ENCODE assay signal across 9 mouse cellular contexts in the genomic region with DNA sequence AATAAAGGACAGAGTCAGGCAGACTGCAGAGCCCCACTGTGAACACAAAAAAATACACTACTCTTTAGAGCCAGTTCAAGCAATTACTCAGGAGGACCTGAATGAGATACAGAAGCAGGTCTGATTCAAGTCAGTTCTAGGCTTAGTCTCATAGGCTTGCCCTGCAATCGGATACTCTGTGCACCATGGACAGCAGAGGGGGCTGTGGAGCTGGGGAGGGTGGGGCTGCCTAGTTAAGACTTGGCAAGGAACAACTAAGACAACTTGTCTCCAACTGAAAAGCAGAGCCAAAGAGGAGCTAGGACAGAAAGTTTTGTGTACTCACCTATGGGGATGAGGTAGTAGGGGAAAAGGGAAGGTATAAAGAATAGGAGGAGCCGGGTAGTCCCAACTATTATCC. TPM values are rescaled to one million over a fixed set of nuclear protein-coding genes. Genes with fewer than 3 reads are reported as not detected.
DNase-seq lines count a peak whose midpoint lies in the region; ATAC-seq and TF ChIP-seq lines count a peak whose summit lies in the region.
"Had no signal": no experiment of that assay in that cellular context is flagged by ENCODE, and none has a peak within 500 bp of the region (broad histone marks: within the 10 kb centered on the region; RNA-seq: fewer than 3 reads in every experiment).

No protein-coding gene starts in this region.

- H3K36me3 ChIP-seq in kidney, postnatal 0 days (ENCODE audit: insufficient read depth, low read length): peaks cover 9% of the 10 kb centered on the region; the same call in 1 of the 2 replicates
- peaks cover 9% of the 10 kb centered on the region; the same call in 1 of the 2 replicates for H3K36me3 ChIP-seq in kidney, embryonic 16.5 days (ENCODE audit: insufficient read depth, low read length)
- peaks cover 4% of the 10 kb centered on the region; the same call in 1 of the 2 replicates for H3K36me3 ChIP-seq in ES-E14 (ENCODE audit: control insufficient read depth, insufficient read depth, low read length, poor library complexity, severe bottlenecking)
- peaks cover 38% of the 10 kb centered on the region for H3K36me3 ChIP-seq in embryonic facial prominence, embryonic 10.5 days (replicated peaks)
- peaks cover 15% of the 10 kb centered on the region for H3K36me3 ChIP-seq in liver, adult 2 months (ENCODE audit: control insufficient read depth, insufficient read depth, low read length)

- 69% methylated on average over 2 of the region's 2 CpGs for WGBS in kidney, postnatal 0 days
- 70% methylated on average over 2 of the region's 2 CpGs for WGBS in kidney, embryonic 16.5 days
- 60% methylated on average over 2 of the region's 2 CpGs for WGBS in embryonic facial prominence, embryonic 10.5 days
- 66% methylated on average over 2 of the region's 2 CpGs for WGBS in liver, adult 2 months

- no peak for TF ChIP-seq POLR2A in liver, adult 2 months (IDR thresholded peaks at IDR 0.05; ENCODE audit: extremely low read depth, insufficient read depth, low read length)

- in situ Hi-C loops in ES-E14 (cut with MboI; ENCODE audit: low sequenced_read_pairs in 2 of 2, unreplicated experiment in 2 of 2): no loop called here

- TF ChIP-seq CTCF in kidney, postnatal 0 days (IDR thresholded peaks at IDR 0.05; ENCODE audit: low read depth): peak; percentile 67
- TF ChIP-seq CTCF in liver, adult 2 months (IDR thresholded peaks at IDR 0.05; ENCODE audit: low read depth, low read length): peak; percentile 77

- no peak overlapping the region for H3K9ac ChIP-seq in kidney, postnatal 0 days (ENCODE audit: low read depth, low read length)
- no peak overlapping the region for H3K9ac ChIP-seq in kidney, embryonic 16.5 days (replicated peaks; ENCODE audit: low read length)
- no peak overlapping the region for H3K9ac ChIP-seq in ES-E14 (ENCODE audit: insufficient read depth, low read depth, low read length, poor library complexity, severe bottlenecking)
- no peak overlapping the region for H3K9ac ChIP-seq in liver, adult 2 months (ENCODE audit: low read depth, low read length)
- H3K9ac ChIP-seq: embryonic facial prominence, embryonic 12.5 days had no signal

- H3K4me3 ChIP-seq in kidney, postnatal 0 days (replicated peaks; ENCODE audit: low read depth, low read length): no peak overlapping the region
- no peak overlapping the region for H3K4me3 ChIP-seq in kidney, embryonic 16.5 days (ENCODE audit: low read length)
- H3K4me3 ChIP-seq in ES-E14 (ENCODE audit: insufficient read depth in 1 of 2, low read depth in 1 of 2, low read length in 2 of 2, poor library complexity in 1 of 2, severe bottlenecking in 1 of 2): no peak overlapping the region
- no peak overlapping the region for H3K4me3 ChIP-seq in embryonic facial prominence, embryonic 10.5 days
- no peak overlapping the region for H3K4me3 ChIP-seq in liver, adult 2 months (ENCODE audit: insufficient read depth, low read depth, low read length)
- H3K4me3 ChIP-seq: embryonic facial prominence, embryonic 12.5 days had no signal

- H3K4me2 ChIP-seq in kidney, postnatal 0 days (ENCODE audit: low read length): no peak overlapping the region
- H3K4me2 ChIP-seq in kidney, embryonic 16.5 days (replicated peaks; ENCODE audit: low read depth, low read length): no peak overlapping the region
- H3K4me2 ChIP-seq: embryonic facial prominence, embryonic 12.5 days had no signal

- peaks cover 19% of the 10 kb centered on the region; the same call in 1 of the 2 replicates for H3K4me1 ChIP-seq in kidney, postnatal 0 days (replicated peaks; ENCODE audit: insufficient read depth, low read length)
- H3K4me1 ChIP-seq in kidney, embryonic 16.5 days (ENCODE audit: insufficient read depth, low read length): peaks cover 43% of the 10 kb centered on the region
- H3K4me1 ChIP-seq in ES-E14 (ENCODE audit: control insufficient read depth in 2 of 2, insufficient read depth in 2 of 2, low read length in 2 of 2, poor library complexity in 1 of 2): peaks cover 0 to 5% of the 10 kb centered on the region in 2 experiments; a peak in 1 of 4 replicates
- H3K4me1 ChIP-seq in embryonic facial prominence, embryonic 10.5 days: peaks cover 18% of the 10 kb centered on the region
- H3K4me1 ChIP-seq in liver, adult 2 months (ENCODE audit: control insufficient read depth, insufficient read depth, low read length): no peaks in the 10 kb centered on the region; the same call in 1 of the 2 replicates

- H3K9me3 ChIP-seq in kidney, postnatal 0 days (replicated peaks; ENCODE audit: low read length): no peaks in the 10 kb centered on the region
- no peaks in the 10 kb centered on the region for H3K9me3 ChIP-seq in kidney, embryonic 16.5 days (ENCODE audit: low read length)
- H3K9me3 ChIP-seq in ES-E14 (ENCODE audit: control insufficient read depth, insufficient read depth, low read depth, low read length): no peaks in the 10 kb centered on the region
- no peaks in the 10 kb centered on the region for H3K9me3 ChIP-seq in embryonic facial prominence, embryonic 10.5 days
- H3K9me3 ChIP-seq: embryonic facial prominence, embryonic 12.5 days had no signal

- DNase-seq in kidney, postnatal 0 days (ENCODE audit: low spot score): peak; percentile 60
- DNase-seq in ES-E14 (ENCODE audit: low read depth, low spot score): peak; percentile 47
- peak; percentile 51 for DNase-seq in embryonic facial prominence, embryonic 10.5 days (ENCODE audit: low spot score)
- DNase-seq in liver, adult 2 months (ENCODE audit: extremely low read depth, low read depth, low spot score): peak; percentile 32
- peak; percentile 62 to 81 for DNase-seq in spleen, postnatal 10 days (ENCODE audit: low spot score in 2 of 2)
- no peak for DNase-seq in embryo, embryonic 10.5 days (ENCODE audit: low spot score)
- no peak for DNase-seq in frontal cortex, postnatal 10 days (ENCODE audit: low spot score in 2 of 2)

- H3K79me2 ChIP-seq in liver, adult 2 months (ENCODE audit: control insufficient read depth, insufficient read depth, low read length): no peaks in the 10 kb centered on the region

- no peak overlapping the region for H3K27ac ChIP-seq in kidney, postnatal 0 days
- H3K27ac ChIP-seq in kidney, embryonic 16.5 days (ENCODE audit: low read length): no peak overlapping the region
- no peak overlapping the region for H3K27ac ChIP-seq in ES-E14 (ENCODE audit: insufficient read depth, low read depth, low read length, poor library complexity, severe bottlenecking)
- no peak overlapping the region for H3K27ac ChIP-seq in embryonic facial prominence, embryonic 10.5 days (replicated peaks)
- no peak overlapping the region for H3K27ac ChIP-seq in liver, adult 2 months (replicated peaks; ENCODE audit: insufficient read depth, low read depth, low read length)
- H3K27ac ChIP-seq: embryonic facial prominence, embryonic 12.5 days had no signal

- ATAC-seq in kidney, postnatal 0 days (replicated peaks; ENCODE audit: low FRiP score, low read depth): no peak
- no peak for ATAC-seq in kidney, embryonic 16.5 days (ENCODE audit: low FRiP score, low TSS enrichment)

- no peaks in the 10 kb centered on the region for H3K27me3 ChIP-seq in kidney, postnatal 0 days (ENCODE audit: insufficient read depth, low read length)
- H3K27me3 ChIP-seq in kidney, embryonic 16.5 days (ENCODE audit: insufficient read depth, low read length): no peaks in the 10 kb centered on the region
- H3K27me3 ChIP-seq in embryonic facial prominence, embryonic 10.5 days (replicated peaks; ENCODE audit: low read depth, poor library complexity, severe bottlenecking): no peaks in the 10 kb centered on the region
- no peaks in the 10 kb centered on the region for H3K27me3 ChIP-seq in liver, adult 2 months (ENCODE audit: control insufficient read depth, insufficient read depth, low read length)
- H3K27me3 ChIP-seq: embryonic facial prominence, embryonic 12.5 days had no signal

TF ChIP-seq in ES-E14, 5 proteins besides CTCF, POLR2A, EP300 and RAD21:
- TF ChIP-seq ZC3H11A (IDR thresholded peaks at IDR 0.05; ENCODE audit: borderline replicate concordance, low read depth, low read length): no peak
- TF ChIP-seq ZNF384 (IDR thresholded peaks at IDR 0.05; ENCODE audit: low read depth, low read length): no peak
- TF ChIP-seq MAFK (IDR thresholded peaks at IDR 0.05; ENCODE audit: insufficient read depth, low read depth, low read length): no peak
- TF ChIP-seq CHD2 (IDR thresholded peaks at IDR 0.05; ENCODE audit: low read depth, low read length): no peak
- TF ChIP-seq HCFC1 (IDR thresholded peaks at IDR 0.05; ENCODE audit: borderline replicate concordance, insufficient read depth, low read length): no peak
TF ChIP-seq in ES-E14: peak in this region for 0.

RNA-seq across cellular contexts. Expression of a gene that starts 13.2 kb away (rescaled TPM):
- polyA plus RNA-seq in kidney, postnatal 0 days (2015; fragmentation: Nextera tagmentation; extraction: Ambion mirVana): 42.4 and 44.8 TPM in 2 replicates
- 39.3 and 39.9 TPM in 2 replicates for polyA plus RNA-seq in kidney, embryonic 16.5 days (2015; fragmentation: Nextera tagmentation; extraction: Ambion mirVana)
- total RNA-seq in ES-E14 (2012; rRNA removed): 0.67 and 0.74 TPM in 2 replicates
- polyA plus RNA-seq in embryonic facial prominence, embryonic 10.5 days (2016; fragmentation: Nextera tagmentation; extraction: Ambion mirVana): 18.8 and 22.2 TPM in 2 replicates
- not detected in 2 replicates for total RNA-seq in liver, adult 2 months (2014; rRNA removed)
- 0.09 and 0.12 TPM in 2 replicates for polyA plus RNA-seq in liver, adult 2 months (2012; rRNA removed)

RNA-seq across cellular contexts. Expression of a gene that starts 34.1 kb away (rescaled TPM):
- 112 and 122 TPM in 2 replicates for polyA plus RNA-seq in kidney, postnatal 0 days (2015; fragmentation: Nextera tagmentation; extraction: Ambion mirVana)
- 106 and 111 TPM in 2 replicates for polyA plus RNA-seq in kidney, embryonic 16.5 days (2015; fragmentation: Nextera tagmentation; extraction: Ambion mirVana)
- 65.1 and 85.5 TPM in 2 replicates for total RNA-seq in ES-E14 (2012; rRNA removed)
- 64.7 and 64.9 TPM in 2 replicates for polyA plus RNA-seq in embryonic facial prominence, embryonic 10.5 days (2016; fragmentation: Nextera tagmentation; extraction: Ambion mirVana)
- total RNA-seq in liver, adult 2 months (2014; rRNA removed): 63.5 and 85.9 TPM in 2 replicates
- 77.2 and 82.0 TPM in 2 replicates for polyA plus RNA-seq in liver, adult 2 months (2012; rRNA removed)

RNA-seq across cellular contexts. Expression of a gene that starts 35.1 kb away (rescaled TPM):
- polyA plus RNA-seq in kidney, postnatal 0 days (2015; fragmentation: Nextera tagmentation; extraction: Ambion mirVana): 28.0 and 30.5 TPM in 2 replicates
- 49.6 and 51.1 TPM in 2 replicates for polyA plus RNA-seq in kidney, embryonic 16.5 days (2015; fragmentation: Nextera tagmentation; extraction: Ambion mirVana)
- total RNA-seq in ES-E14 (2012; rRNA removed): 3.2 and 7.6 TPM in 2 replicates
- polyA plus RNA-seq in embryonic facial prominence, embryonic 10.5 days (2016; fragmentation: Nextera tagmentation; extraction: Ambion mirVana): 19.2 and 20.5 TPM in 2 replicates
- 1.9 and 2.3 TPM in 2 replicates for total RNA-seq in liver, adult 2 months (2014; rRNA removed)
- 2.3 and 4.5 TPM in 2 replicates for polyA plus RNA-seq in liver, adult 2 months (2012; rRNA removed)

Comparison
In these comparisons a context has a peak if more than half of its experiments do, and no peak if none do; other contexts are left out.
1. DNase-seq: peak in kidney, postnatal 0 days (single experiment), ES-E14 (single experiment), embryonic facial prominence, embryonic 10.5 days (single experiment), liver, adult 2 months (single experiment) and spleen, postnatal 10 days (2 of 2); none in embryo, embryonic 10.5 days (single experiment) and frontal cortex, postnatal 10 days (0 of 2).
2. RNA of a gene that starts 13.2 kb away (polyA plus RNA-seq): 42.4 to 44.8 TPM in kidney, postnatal 0 days, 39.3 to 39.9 TPM in kidney, embryonic 16.5 days and 18.8 to 22.2 TPM in embryonic facial prominence, embryonic 10.5 days; 0.09 to 0.12 TPM in liver, adult 2 months; every median in the first group is over 10 times any median in the second.